Mouse (Mus musculus) embryo, embryonic 11.5 days (tissue): ENCODE measurements at regions not wholly inside any gene's neighbourhood (a gene's known extent, or its start where the extent isn't known, plus 50 kb on each side); places are given as distances from the start of the nearest gene placed in this dataset.

ENCODE experiments used
- DNase-seq: peaks from one replicate; pipeline ENCODE4 v3.0.0-alpha.2; 2012; ENCODE audit warnings: low read depth, low spot score

- peak; percentile 13 for DNase-seq
Measured at GRCm38 (mm10) chr15:47386881-47387399, 6497.8 kb upstream of the Gm7489 start.
